Mouse (Mus musculus) liver (tissue): ENCODE data around the gene Nup50.

ENCODE experiments used
- DNase-seq: peaks from one replicate; pipeline ENCODE4 v3.0.0-alpha.2; 2020; ENCODE audit warnings: mixed read lengths

The Nup50 gene

DNA sequence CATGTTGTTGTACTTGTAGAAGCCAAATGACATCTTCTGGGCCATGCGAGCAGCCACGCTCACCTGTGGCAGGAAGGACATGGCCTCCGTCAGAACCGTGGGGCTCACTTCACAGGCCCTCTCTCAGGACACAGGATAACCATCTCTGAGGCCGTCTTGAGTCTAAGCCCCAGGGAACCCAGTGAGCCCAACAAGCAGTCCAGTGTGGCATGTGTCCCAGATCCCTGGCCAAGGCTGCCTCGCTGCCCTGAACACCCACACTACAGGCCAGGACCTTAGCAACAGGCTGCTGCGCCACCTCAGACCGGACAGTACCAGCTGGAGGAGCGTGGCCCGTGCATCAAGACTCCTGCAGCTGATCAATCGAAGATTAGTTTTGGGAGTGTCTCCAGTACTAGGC, 30.0 kb downstream of the Nup50 start:
- DNase-seq: no peak

DNA sequence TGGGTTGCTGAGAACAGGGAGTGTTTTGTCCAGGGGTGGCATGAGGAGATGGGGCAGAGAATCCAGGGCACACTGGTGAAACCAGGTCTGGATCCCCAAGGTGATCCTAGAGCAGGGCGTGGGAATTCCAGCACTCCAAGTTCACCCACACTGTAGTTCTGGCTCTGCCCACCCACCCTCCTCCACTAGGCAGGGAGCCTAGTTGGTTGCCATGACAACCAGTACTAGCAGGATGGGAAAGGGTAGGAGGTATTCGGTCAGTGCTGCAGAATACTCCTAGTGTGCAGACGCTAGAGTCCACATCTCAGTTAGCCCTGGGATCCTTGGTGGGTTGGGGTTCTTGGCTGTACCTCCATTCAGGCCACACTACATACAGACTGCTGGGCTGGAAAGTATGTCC, 34.6 kb downstream of the Nup50 start:
- no peak for DNase-seq

DNA sequence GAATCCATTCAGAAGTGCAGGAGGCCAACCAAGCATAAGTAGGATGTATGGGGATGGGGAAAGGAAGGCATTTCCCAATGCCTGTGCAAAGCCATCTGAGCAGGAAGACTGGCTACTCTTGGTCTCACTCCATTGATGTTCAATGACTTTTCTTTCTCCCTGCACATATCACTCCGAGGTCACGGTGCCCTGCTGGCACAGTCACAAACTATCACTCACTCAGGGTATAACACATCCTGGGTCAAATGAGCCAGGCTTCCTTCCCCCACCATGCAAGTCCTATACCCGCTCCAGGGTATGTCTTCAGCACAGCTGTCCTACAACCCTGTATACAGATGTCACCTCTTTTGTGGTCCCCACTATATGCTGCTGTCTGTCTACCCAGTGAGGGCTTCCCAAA, 35.1 kb downstream of the Nup50 start:
- DNase-seq: no peak

DNA sequence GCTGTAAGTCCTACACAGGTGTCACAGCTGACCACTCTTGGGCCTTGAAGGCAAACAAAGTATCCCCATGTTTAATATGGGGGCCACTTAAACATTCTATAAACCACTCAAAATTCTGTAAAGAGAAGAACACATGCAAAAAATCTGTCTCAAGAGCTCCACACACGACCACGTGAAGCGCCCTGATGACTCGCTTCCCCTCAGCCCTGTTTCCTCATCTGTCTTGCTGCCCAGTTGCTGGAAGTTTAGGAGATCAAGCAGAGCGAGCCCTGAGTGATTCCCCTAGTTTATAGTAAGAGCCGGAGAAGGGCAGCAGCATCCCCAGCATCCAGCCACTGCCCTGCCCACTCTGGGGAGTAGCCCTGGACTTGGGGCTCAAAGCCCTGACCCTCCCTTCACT, 36.7 kb downstream of the Nup50 start:
- no peak for DNase-seq

DNA sequence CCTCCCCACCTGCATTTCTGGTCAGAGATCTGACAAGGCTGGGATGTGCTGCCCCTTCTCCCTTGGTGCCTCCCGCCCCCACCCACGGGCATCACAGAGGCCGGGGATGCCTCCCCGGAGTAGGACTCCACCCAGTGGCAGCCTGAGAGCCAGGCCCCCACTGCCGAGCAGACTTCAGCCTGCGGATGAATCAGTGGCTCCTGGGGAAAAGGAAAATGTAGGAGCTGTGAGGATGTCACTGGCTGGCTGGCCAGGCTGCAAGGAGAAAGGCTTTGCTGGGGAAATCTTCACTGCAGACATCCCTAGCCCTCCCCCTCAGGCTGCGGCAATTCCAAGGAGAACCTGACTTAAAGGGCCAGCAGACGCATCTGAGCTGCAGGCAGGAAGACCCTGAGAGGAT, 37.5 kb downstream of the Nup50 start:
- no peak for DNase-seq

DNA sequence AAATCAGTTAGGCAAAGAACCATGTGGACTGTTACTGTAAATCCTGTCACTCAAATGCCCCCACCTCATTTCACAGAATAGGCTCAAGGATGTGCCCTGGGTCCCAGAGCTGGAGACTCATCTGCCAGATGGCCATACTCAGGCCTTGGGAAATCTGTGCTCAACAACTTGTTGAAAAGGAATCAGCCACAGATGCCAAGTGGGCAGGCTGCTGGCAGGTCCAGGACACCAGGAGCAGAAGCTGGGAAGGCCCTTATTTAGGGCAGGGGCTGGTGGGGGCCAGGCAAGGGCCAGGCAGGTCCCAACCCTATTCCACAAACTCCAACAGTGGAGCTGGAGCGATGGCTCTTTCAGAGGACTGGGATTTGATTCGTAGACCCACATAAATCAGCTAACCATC, 39.3 kb downstream of the Nup50 start:
- no peak for DNase-seq

DNA sequence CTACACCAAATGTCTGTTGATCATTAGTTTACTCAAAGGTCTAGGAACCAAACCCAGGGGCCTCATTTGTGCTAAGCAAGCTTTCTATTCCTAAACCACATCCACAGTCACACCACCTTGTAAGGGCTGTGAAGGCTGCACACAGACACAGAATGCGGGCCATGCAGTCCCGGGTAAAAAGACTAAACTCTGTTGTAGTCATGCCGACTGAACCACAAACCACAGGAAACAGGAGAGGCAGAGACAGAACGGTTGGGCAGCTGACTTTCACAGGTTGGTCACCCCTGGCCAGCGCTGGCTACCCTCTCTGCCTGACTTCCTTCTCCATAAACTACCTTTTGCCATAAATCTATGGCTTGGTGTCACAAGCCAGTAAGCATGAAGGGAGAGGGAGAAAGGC, 41.6 kb downstream of the Nup50 start:
- DNase-seq: no peak

DNA sequence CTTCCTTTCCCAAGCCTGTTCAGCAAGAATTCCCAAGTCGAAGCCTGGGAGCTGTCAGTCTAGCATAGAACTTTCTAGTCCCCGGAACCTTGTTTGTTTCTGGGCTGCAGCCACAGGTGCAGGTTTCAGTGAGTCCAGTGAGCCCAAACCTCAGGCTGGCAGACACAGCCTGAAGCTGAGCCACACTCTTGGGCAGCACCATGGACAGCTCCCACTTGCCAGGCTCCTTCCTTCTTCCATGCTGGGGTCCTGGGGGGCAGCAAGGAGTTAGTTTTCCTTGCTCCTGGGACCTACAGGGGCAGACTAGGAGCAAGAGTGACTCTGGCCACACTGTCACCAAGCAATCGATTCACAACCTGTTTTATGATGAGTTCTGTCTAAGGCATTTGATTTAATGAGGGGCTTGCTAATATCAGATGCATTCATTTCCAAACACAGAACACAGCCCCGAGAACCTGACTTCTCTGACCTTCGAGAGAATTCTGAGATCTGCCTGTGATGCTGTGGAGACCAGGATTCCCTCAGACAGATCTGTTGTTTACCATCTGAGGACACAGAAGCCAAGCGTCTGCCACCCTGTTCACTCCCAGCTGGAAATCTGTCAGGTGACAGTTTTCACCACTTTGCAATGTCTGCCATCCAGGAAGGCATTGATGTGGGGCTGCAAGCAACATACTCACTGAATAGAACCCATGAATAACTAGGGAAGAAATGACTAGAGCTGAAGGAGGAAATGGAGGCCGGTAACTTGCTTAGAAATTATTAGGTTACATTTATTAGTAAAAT, 42.6 kb downstream of the Nup50 start:
- peak; percentile 63 for DNase-seq

DNA sequence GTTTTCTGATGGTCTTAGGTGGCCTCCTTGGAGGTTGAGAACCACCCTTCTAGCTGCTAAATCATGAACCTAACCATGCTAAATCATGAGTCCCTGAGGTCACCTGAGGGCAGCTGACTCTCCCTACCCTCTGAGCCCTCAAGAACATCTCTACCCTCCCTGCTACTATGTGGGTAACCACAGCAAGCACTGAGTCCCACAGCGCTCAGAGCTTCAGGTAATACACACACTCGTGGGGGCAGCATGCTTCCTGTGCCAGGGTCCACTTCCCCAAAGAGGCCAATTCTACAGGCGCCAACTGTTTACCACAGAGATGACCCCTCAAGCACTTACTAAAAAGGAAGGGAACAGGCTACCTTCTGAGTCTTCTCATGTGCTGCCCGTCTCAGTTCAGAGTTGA, 45.3 kb downstream of the Nup50 start:
- no peak for DNase-seq

DNA sequence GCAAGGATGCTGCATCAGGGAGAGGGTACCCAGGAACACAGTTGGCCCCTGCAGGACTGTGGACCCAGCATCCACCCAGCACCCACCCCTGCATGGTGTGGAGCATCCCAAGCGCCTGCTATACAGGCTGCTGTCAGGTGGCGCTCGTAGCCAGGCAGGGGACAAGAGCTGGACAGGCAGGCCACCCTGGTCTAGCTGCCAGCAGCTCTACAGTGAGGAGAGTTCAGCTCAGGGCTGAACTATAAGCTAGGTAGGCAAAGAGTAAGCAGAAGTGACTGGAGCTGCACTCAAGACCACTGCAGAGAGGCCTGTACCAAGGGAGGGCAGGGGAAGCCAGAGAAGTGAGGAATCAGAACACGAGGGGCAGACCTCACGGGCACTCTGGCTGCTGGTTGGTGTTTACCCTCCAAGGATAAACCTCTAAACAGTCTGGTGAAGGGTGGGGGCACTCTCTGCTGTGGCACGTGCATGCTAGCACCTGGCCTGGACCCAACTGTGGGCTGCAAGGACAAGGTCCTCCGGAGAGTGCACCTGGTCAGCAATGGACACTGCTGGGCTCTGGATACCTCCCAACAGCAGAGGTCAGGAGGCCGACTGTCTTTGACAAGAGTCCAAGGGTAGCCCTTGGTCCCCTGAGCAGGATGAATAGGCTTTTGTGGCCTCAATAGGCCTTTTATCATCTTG, 49.8 kb downstream of the Nup50 start:
- DNase-seq: no peak

DNA sequence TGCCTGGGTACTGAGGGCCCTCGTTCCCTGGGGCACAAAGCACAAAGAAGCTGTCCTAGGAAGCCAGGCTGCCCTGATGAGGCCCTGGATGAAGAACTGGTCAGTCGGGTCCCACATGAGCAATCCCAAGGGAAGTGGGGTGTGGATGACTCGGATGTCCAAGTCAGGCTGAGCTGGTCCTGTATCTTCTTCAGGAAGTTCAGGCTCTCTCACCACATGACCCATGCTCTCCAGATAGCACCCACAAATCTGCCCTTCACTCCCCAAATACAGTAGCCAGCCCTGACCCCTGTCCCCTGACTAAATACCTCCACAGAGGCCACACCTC, 50.3 kb downstream of the Nup50 start:
- DNase-seq: no peak

DNA sequence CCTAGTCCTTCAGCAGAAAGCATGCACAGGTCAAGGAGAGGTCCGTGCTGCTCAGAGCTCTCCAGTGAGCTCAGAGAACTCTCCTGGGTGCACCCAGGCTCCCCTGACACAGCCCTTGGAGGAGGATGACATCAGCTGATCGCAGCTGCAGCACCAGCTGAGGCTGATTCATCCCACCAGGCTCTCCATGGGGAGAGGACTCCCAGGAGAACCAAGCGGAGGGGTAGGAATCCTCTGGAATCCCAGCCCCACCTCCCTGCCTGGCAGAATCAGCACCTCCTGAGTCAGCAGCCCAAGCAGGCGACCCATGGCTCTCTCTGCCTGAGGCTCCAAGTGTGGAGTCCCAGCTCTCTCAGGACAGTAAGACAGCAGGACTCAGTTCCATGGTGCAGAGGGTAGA, 52.5 kb downstream of the Nup50 start:
- no peak for DNase-seq

DNA sequence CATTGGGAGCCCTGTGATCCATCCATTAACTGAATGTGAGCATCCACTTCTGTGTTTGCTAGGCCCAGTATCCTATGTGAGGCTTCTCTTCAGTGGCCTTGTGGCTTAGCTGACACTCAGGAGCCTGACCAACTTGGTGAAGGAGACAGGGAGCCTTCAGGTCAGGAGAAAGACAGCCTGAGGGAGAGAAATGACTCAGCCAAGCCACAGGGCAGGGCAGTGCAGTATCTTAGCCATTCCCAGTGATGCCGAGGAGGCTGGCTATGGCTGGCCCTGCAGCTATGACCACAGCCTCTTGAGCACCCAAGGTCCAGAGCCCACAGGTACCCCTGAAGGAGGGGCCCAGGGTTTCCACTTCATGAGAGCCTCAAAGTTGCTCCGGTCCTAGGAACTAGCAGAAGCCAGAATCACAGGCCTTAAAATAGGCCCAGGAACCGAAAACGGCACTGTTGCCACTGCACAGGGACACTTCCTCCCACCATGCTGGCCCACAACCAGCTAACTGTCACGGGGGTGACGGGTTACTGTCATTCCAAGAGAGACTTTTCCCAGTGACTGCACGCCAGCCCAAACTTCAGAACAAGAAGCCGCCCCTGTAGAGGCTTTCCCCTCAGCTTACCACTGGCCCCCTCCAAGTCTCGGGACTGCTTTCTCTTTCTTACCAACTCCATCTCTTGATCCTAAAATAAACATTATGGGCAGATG, 58.5 kb downstream of the Nup50 start:
- DNase-seq: no peak

DNA sequence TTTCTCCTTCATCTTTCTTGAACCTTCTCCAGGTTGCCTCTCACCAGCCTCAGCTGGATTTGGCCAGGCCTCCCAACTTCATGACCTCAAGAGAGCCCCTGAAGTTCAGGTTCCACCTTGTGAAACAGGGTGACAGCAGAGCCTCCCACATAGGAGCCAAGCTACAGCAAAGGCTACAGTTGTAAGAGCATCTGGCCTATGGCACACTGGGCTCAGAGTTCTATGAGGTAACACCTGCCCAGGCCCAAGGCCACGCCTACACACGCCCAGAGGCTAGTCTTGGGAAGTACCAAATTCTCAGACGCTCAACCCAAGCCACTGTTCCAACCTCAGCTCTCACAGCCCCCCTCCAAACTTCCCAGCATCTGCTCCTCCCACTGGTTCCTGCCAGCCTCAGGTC, 59.7 kb downstream of the Nup50 start:
- no peak for DNase-seq

DNA sequence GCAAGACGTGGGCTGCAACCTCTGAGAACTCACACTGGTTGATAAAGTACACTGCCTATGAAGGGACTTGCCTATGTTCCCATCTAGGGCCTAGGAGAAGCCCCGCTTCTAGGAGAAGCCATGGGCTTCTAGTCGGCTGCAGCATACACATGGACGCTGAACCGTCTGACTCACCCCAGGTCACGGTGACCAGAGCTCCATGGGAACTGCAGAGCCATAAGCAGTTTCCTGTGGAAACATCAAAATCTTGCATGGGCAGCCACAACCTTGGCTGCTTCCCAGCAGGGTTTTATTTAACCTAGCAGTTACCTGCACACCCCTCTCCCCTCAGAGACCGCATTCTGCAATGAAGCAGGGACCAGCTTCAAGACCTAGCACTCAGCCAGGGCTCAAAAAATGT, 60.5 kb downstream of the Nup50 start:
- DNase-seq: no peak

DNA sequence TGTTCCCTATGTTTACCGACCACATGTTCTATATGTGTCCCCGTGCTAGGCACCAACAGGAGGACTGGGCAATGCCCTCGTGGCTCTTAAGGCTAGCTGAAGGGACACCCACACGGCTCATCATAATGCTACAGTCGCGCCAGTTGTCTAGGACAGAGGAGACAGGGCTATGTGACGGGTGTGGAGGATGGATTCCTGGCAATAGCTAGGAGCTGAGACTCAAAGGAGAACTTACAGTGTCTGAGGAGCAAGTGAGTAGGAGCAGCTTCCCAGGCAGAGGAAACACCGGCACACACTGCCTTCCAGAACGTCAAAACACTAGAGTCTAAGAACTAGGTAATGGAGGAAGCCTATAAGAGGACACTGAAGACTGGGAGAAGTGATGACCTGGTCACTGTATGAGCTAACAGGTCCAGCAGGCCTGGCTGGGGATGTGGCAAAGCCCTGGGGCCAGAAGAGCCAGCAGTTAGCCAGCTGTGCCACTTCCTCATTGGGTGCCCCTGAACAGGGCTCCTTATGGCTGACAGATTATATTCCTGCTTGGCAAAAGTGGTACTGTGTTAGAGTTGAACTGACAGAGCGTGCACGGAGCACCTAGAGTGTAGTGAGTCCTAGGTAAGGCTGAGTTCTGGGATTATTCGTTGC, 62.4 kb downstream of the Nup50 start:
- no peak for DNase-seq

DNA sequence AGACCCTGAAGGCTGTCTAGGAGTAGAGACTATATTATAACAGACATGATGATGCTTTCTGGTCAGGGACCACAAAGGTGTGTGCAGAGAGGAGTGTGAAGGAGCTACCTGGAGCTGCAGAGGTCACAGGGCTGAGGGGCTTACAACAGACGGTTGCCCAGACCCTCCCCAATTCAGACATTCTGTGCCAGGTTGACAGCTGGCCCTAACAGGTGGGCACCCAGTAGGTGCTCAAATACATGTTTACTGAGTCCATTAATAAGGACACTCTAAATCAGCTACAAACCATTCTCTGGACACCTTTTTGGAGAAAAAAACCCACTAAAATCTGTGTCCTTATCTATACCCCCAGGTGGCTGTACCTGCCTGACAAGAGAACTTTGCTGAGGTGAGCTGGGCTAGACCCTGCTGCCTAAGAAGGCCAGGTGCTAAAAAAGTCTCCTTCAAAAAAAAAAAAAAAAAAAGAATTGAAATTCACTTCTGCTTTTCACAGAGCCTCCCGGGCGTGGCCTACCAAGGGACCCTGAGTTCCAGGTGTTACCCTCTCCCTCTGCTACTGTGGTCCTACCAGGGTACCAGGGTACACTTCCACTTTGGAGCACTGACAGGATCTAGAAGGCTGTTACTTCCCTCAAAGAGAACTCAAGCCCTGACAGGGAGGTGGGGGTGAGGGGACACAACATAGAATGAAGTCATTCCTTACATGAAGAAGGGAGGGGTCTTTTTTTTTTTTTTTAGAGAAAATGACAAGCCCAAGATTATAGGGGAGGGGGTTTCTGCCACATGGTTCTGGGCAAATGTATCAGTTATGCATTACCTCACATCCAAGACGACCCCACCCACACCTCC, 63.2 kb downstream of the Nup50 start:
- no peak for DNase-seq

DNA sequence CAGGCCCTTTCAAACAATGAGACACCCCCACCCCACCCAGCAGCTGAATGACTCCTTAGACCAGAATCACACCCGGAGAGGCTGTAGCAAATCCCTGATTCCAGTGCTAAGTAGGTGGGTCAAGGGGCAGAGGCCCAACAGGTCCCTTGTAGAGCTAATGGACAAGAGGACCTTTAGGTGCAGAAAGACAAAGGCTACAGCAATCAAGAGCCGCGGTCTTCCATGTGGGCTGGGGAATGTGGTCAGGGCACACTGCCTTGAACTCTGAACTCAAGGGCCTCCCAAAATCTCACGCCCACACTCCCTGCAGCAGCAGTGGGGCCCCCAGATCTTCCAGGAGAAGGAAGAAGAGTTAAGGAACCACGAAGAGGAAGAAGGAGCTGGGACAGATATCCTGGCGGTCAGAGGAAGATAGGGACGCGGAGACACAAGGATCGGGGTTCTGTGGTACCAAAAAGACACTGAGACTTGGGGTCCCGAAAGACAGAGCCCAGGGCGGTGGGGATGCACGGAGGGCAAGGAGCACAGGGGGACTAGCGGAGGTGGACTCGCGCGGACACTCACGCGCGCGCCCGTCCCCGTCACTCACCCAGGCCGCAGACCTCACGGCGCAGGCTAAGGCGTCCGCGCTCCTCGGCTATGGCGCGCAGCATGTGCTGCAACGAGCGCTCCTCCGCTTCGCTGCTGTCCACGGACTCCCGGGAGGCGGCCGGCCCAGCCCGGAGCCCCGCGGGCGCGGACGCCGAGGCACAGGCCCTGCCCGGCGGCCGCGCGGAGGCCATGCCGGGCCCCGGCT, 64.0 kb downstream of the Nup50 start:
- DNase-seq: no peak

DNA sequence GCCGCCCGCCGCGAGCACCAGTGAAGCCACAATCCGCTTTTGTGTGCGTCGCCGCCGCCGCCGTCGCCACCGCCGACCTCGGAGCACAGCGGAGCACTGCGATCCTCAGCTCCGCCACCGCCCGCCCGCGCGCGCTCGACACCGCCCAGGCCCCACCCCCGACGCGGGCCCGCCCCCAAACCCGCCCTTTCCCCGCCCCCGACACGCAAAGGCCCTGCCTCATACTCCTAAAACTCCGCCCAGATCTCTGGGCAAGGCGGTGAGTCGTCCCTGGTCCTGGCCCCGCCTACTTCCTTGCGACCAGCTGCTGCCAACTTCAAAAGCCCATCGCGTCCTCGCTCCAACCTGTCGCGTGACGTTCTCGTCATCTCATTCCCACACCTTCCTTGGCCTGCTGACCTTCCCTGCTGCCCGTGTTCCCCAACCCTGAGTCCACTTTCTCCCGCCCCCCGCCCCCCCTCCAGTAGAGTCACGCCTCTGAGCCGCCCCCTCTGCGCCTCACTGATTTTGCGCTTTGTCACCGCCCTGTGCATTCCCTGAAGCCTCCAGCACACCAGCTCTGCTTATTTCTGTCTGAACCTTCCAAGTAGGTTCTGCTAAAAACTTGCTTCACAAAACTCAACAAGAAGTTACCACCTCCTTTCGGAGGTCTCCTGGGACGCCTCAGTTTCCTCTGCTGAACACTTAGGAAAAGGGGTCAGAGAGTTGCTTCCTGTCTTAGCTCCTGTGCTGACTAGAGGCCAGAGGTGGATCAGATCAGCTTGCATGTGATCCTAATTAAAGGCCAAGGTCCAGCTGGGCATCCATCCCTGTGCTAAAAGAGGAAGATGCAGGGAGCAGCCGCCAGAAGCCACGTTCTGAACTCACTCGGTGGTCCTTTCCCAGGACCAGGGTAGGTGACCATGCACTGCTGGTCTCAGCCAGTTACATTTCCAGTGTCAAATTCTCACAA, 64.9 kb downstream of the Nup50 start, which contains the start of gene 5031439G07Rik:
5031439G07Rik (minus strand) TSS at position 678 of the 952 bp plus-strand sequence.
- DNase-seq: peak; percentile 93

DNA sequence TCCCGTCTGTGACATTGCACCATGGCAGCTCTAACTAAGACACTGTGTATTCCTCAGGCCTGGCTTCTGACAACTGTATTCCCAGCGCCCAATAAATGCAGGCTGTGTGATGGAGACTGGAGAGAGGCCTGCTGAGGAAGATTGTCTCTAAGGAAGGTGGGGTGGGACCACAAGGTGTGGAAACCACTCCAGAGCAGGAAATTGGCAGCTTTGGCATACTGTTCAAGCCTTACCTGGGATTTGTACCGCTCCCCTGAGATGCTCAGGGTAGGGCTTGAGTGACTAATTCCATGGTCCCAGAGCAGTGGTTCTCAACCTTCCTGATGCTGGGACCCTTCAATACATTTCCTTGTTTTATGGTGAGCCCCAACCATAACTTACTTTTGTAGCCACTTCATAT, 65.9 kb downstream of the Nup50 start:
- DNase-seq: no peak

DNA sequence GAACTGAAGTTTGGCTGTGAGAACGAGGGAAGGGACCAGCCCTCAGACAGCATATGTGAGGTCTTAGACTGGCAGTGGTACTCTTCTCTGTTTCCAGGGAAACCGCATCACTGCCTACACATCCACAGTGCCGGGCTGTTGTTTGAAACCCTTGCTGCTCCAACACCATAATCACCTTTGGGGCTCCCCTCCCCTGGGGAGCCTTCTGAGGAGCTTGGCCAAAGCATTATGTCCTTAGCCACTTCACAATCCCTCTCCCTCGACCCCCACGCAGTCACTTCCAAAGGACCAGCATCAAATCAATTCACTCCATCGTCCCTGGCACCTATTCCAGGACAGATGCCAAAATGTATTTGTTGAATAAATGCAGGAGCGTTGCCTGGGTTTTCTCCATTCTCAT, 66.6 kb downstream of the Nup50 start:
- DNase-seq: no peak
